Mouse (Mus musculus): ENCODE results near the gene Epgn.

Epgn gene

DNA sequence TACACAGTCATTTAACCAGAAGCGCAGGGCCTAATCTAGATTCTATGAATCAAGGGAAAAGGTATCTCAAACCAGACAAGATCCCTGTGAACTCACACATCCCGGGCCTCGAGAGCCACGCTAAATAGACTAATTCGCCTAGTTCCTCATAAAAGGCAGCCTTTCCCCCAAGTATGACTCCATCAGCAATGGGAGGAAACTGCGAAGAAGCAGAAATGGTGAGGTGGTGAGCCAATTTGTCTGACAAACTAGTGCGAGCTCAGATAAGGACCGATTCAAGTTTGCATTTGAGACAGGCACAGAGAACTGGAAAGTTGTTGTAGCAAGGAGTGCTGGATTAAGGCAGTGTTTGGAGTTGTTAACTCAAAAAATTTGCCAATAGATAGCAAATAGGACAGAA lies 46.4 kb downstream of the Epgn start:
- no peak for TF ChIP-seq GATA4 (IDR thresholded peaks at IDR 0.05; ENCODE audit: insufficient replicate concordance, low read length)

DNA sequence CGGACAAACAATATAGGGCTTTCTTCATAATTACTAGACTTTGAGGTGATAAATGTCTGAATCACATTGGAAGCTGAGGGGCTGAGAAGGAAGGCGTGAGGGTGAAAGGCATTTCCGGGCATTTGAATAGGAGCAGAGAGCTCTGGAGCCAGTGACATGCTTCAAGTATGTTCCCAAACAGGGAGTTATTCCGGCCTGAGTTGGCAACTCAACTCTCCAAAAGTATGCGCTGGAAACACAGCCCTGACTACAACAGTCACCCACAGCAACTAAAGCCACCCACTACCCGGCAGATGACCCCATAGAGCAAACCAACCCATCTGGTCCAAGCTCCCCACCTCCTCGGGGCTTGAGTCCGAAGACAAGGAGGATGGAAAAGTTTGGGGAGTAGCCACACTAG lies 46.8 kb downstream of the Epgn start:
- TF ChIP-seq GATA4 (IDR thresholded peaks at IDR 0.05; ENCODE audit: insufficient replicate concordance, low read length), result no peak

GRCm38 (mm10) chr5:91074450-91074950 lies 47.2 kb downstream of the Epgn start, which contains the start of gene Ereg:
TSS of gene Ereg (plus strand) at chr5:91074622.
- TF ChIP-seq GATA4 (IDR thresholded peaks at IDR 0.05; ENCODE audit: insufficient replicate concordance, low read length), result no peak

- TF ChIP-seq GATA4 (IDR thresholded peaks at IDR 0.05; ENCODE audit: insufficient replicate concordance, low read length), result no peak
Measured at GRCm38 (mm10) chr5:91075021-91075420, 47.8 kb downstream of the Epgn start.

DNA sequence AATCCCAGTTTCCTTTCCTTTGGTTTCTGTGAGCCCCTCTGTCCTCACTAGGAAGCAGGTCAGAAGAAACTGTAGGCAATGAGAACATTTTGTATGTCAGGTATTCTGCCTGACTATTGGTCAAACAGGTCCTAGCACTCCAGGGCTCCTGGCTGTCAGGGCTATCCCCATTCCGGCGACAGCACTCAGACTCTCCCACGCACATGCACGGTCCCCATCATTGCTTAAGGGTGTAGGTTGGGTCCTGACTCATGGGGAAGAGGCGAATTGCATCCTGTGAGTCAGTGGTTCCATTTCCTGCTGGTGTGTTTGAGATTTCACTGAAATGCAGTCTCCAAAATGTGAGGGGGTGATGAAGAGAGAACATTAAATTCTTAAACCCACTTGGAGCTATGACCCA lies 55.8 kb downstream of the Epgn start:
- TF ChIP-seq GATA4 (IDR thresholded peaks at IDR 0.05; ENCODE audit: insufficient replicate concordance, low read length), result no peak
